Mouse (Mus musculus) CH12.LX (cell line): ENCODE measurements around the gene Bicdl1. TPM values are rescaled to one million over a fixed set of nuclear protein-coding genes. Genes with fewer than 3 reads are reported as not detected.

Source experiments
- DNase-seq: peaks from one replicate; pipeline ENCODE4 v3.0.0-alpha.2; 2013; ENCODE audit errors: extremely low read depth
- H3K27ac ChIP-seq: 2 replicates; pipeline ENCODE4 v1.5.1; 2012; ENCODE audit warnings: low read depth, mild to moderate bottlenecking, control low read depth, moderate library complexity; ENCODE audit not compliant: insufficient read depth
- H3K27me3 ChIP-seq: replicated peaks from 2 replicates; pipeline ENCODE3; 2012; ENCODE audit warnings: inconsistent platforms
- H3K36me3 ChIP-seq, 2 experiments: replicated peaks in 1 of 2; 2 replicates each; pipeline versions ENCODE3 to v1.6.1; 2012; ENCODE audit warnings: inconsistent platforms in 1 of 2, low read length in 1 of 2, mild to moderate bottlenecking in 1 of 2, mixed read lengths in 1 of 2, moderate library complexity in 1 of 2; ENCODE audit not compliant: control insufficient read depth in 1 of 2, insufficient read depth in 1 of 2
- H3K4me1 ChIP-seq, 2 experiments: 2 replicates each; pipeline ENCODE4 v1.6.1; 2012; ENCODE audit warnings: inconsistent platforms in 1 of 2, moderate library complexity in 1 of 2; ENCODE audit not compliant: insufficient read depth in 2 of 2, control insufficient read depth in 1 of 2
- H3K4me2 ChIP-seq: 2 replicates; pipeline ENCODE4 v1.6.1; 2012; ENCODE audit warnings: low read depth, mild to moderate bottlenecking, control low read depth; ENCODE audit not compliant: poor library complexity, insufficient read depth, severe bottlenecking
- H3K4me3 ChIP-seq, 3 experiments: fragments of 150-350 bp in 1 of 3; sonication (generic) in 1 of 3; replicated peaks in 1 of 3; 2 replicates each; pipeline versions ENCODE3 to v1.5.1; 2011 to 2012; ENCODE audit warnings: low read depth in 2 of 3, low read length in 2 of 3, mild to moderate bottlenecking in 2 of 3, moderate library complexity in 2 of 3, control low read depth in 1 of 3, improper control_type of control experiment in 1 of 3, inconsistent platforms in 1 of 3, mixed read lengths in 1 of 3; ENCODE audit not compliant: poor library complexity in 1 of 3
- H3K79me2 ChIP-seq: replicated peaks from 2 replicates; pipeline ENCODE4 v1.6.1; 2012; ENCODE audit warnings: mild to moderate bottlenecking, moderate library complexity; ENCODE audit not compliant: control insufficient read depth, poor library complexity, insufficient read depth, severe bottlenecking; ENCODE audit errors: extremely low read depth
- H3K9ac ChIP-seq: 2 replicates; pipeline ENCODE4 v1.6.1; 2012; ENCODE audit warnings: low read depth, mild to moderate bottlenecking, control low read depth, moderate library complexity; ENCODE audit not compliant: insufficient read depth
- H3K9me3 ChIP-seq: replicated peaks from 2 replicates; pipeline ENCODE3; 2012; ENCODE audit warnings: low read length, inconsistent platforms, mixed read lengths
- CHD2 ChIP-seq: IDR thresholded peaks from 2 replicates; pipeline ENCODE4 v1.6.1; 2011; ENCODE audit warnings: low read length, improper control_type of control experiment
- E2F4 ChIP-seq: IDR thresholded peaks from 2 replicates; pipeline ENCODE4 v1.6.1; 2011; ENCODE audit warnings: low read depth, low read length, improper control_type of control experiment; ENCODE audit not compliant: insufficient replicate concordance
- ELF1 ChIP-seq: IDR thresholded peaks from 2 replicates; pipeline ENCODE4 v1.6.1; 2014; ENCODE audit warnings: low read depth, mild to moderate bottlenecking, inconsistent platforms, low read length, improper control_type of control experiment
- EP300 ChIP-seq: IDR thresholded peaks from 2 replicates; pipeline ENCODE4 v1.6.1; 2011; ENCODE audit warnings: low read length, improper control_type of control experiment
- GABPA ChIP-seq: IDR thresholded peaks from 2 replicates; pipeline ENCODE4 v1.6.1; 2012; ENCODE audit warnings: low read depth, low read length, improper control_type of control experiment, inconsistent platforms; ENCODE audit not compliant: insufficient replicate concordance
- HCFC1 ChIP-seq: IDR thresholded peaks from 2 replicates; pipeline ENCODE4 v1.6.1; 2012; ENCODE audit warnings: low read depth, mild to moderate bottlenecking, inconsistent platforms, low read length, improper control_type of control experiment
- IRF4 ChIP-seq: IDR thresholded peaks from 2 replicates; pipeline ENCODE4 v1.6.1; 2014; ENCODE audit warnings: low read depth, mild to moderate bottlenecking, inconsistent platforms, low read length, improper control_type of control experiment
- JUN ChIP-seq: IDR thresholded peaks from 2 replicates; pipeline ENCODE4 v1.6.1; 2011; ENCODE audit warnings: low read depth, mild to moderate bottlenecking, low read length, improper control_type of control experiment, moderate library complexity; ENCODE audit not compliant: insufficient read depth
- JUND ChIP-seq: conservative IDR thresholded peaks from 2 replicates; pipeline ENCODE4 v1.6.1; 2011; ENCODE audit warnings: low read depth, low read length, improper control_type of control experiment
- KAT2A ChIP-seq: IDR thresholded peaks from 2 replicates; pipeline ENCODE4 v1.6.1; 2012; ENCODE audit warnings: low read length, improper control_type of control experiment, inconsistent platforms; ENCODE audit not compliant: insufficient replicate concordance
- MAX ChIP-seq: IDR thresholded peaks from 2 replicates; pipeline ENCODE4 v1.6.1; 2011; ENCODE audit warnings: low read length, improper control_type of control experiment
- MAZ ChIP-seq: IDR thresholded peaks from 2 replicates; pipeline ENCODE4 v1.6.1; 2012; ENCODE audit warnings: low read depth, mild to moderate bottlenecking, inconsistent platforms, low read length, improper control_type of control experiment, moderate library complexity
- MYC ChIP-seq: IDR thresholded peaks from 2 replicates; pipeline ENCODE4 v1.6.1; 2011; ENCODE audit warnings: low read depth, mild to moderate bottlenecking, improper control_type of control experiment, low read length
- NRF1 ChIP-seq: IDR thresholded peaks from 2 replicates; pipeline ENCODE4 v1.6.1; 2014; ENCODE audit warnings: low read depth, mild to moderate bottlenecking, inconsistent platforms, low read length, improper control_type of control experiment, moderate library complexity
- POLR2A ChIP-seq: IDR thresholded peaks from 2 replicates; pipeline ENCODE4 v1.6.1; 2011; ENCODE audit warnings: low read depth, mild to moderate bottlenecking, improper control_type of control experiment, low read length
- RAD21 ChIP-seq: IDR thresholded peaks from 2 replicates; pipeline ENCODE4 v1.6.1; 2011; ENCODE audit warnings: low read depth, mild to moderate bottlenecking, low read length, improper control_type of control experiment, moderate library complexity
- SIN3A ChIP-seq: IDR thresholded peaks from 2 replicates; pipeline ENCODE4 v1.6.1; 2012; ENCODE audit warnings: low read length, improper control_type of control experiment, inconsistent platforms
- UBTF ChIP-seq: IDR thresholded peaks from 2 replicates; pipeline ENCODE4 v1.6.1; 2012; ENCODE audit warnings: low read depth, mild to moderate bottlenecking, inconsistent platforms, low read length, improper control_type of control experiment, moderate library complexity
- USF2 ChIP-seq: conservative IDR thresholded peaks from 2 replicates; pipeline ENCODE4 v1.6.1; 2011; ENCODE audit warnings: low read depth, low read length, improper control_type of control experiment
- ZKSCAN1 ChIP-seq: IDR thresholded peaks from 2 replicates; pipeline ENCODE4 v1.6.1; 2012; ENCODE audit warnings: low read depth, inconsistent platforms, low read length, improper control_type of control experiment, borderline replicate concordance
- ZNF384 ChIP-seq: IDR thresholded peaks from 2 replicates; pipeline ENCODE4 v1.6.1; 2012; ENCODE audit warnings: low read depth, low read length, improper control_type of control experiment, inconsistent platforms
- dilution Hi-C: fragments of 300-500 bp; cut with MboI; formaldehyde crosslinking; loops from 2 replicates; pipeline ENCODE4 v1.14.3; 2020; ENCODE audit warnings: low sequenced_read_pairs; ENCODE audit not compliant: extremely low pct_unique_long_range_greater_than_20kb, extremely low pct_ligation_motif_present
- in situ Hi-C: fragments of 300-500 bp; cut with MboI; formaldehyde crosslinking; loops from 3 replicates; pipeline ENCODE4 v1.14.3; 2019; ENCODE audit warnings: low sequenced_read_pairs, low pct_ligation_motif_present, low pct_unique_long_range_greater_than_20kb, mixed read lengths
- polyA plus RNA-seq: library from polyadenylated mRNA; unstranded; fragments of >175 nt; gene quantifications from 2 replicates; pipeline ENCODE4 v1.2.1, GENCODE M21; 2012; ENCODE audit warnings: low read depth; ENCODE audit not compliant: insufficient read length
- total RNA-seq, 2 experiments: library from RNA; depleted of rRNA; stranded (reverse); fragments of 300-350 nt in 1 of 2; fragments of >200 nt in 1 of 2; gene quantifications; 2 replicates each; pipeline ENCODE4 v1.2.3; 2012 to 2014

Gene Bicdl1
- total and polyA plus RNA-seq, 3 experiments: 1.9 to 3.5 (median 2.3) TPM

- dilution Hi-C loops: no loop called here
- no peak overlapping the region for H3K9ac ChIP-seq
- in situ Hi-C loops: no loop called here
- peaks cover 8% of the 10 kb centered on the region for H3K9me3 ChIP-seq
- no peaks in the 10 kb centered on the region for H3K79me2 ChIP-seq
- H3K4me3 ChIP-seq: no peak overlapping the region
- peaks cover 0 to 4% of the 10 kb centered on the region in 2 experiments; a peak in 1 of 4 replicates for H3K4me1 ChIP-seq
- DNase-seq: no peak
- no peak overlapping the region for H3K27ac ChIP-seq
- no peaks in the 10 kb centered on the region for H3K36me3 ChIP-seq
- H3K27me3 ChIP-seq: no peaks in the 10 kb centered on the region
- TF ChIP-seq UBTF: no peak
- TF ChIP-seq JUN: no peak
- no peak for TF ChIP-seq ZKSCAN1
- no peak for TF ChIP-seq ZNF384
- TF ChIP-seq KAT2A: no peak
- no peak for TF ChIP-seq ELF1
- no peak for TF ChIP-seq HCFC1
- no peak for TF ChIP-seq E2F4
- TF ChIP-seq NRF1: no peak
- TF ChIP-seq POLR2A: no peak
- TF ChIP-seq USF2: no peak
- TF ChIP-seq MYC: no peak
- H3K4me2 ChIP-seq: no peak overlapping the region
These were observed 35.4 kb upstream of the Bicdl1 start for GRCm38 (mm10) chr5:115766821-115767220.

DNA sequence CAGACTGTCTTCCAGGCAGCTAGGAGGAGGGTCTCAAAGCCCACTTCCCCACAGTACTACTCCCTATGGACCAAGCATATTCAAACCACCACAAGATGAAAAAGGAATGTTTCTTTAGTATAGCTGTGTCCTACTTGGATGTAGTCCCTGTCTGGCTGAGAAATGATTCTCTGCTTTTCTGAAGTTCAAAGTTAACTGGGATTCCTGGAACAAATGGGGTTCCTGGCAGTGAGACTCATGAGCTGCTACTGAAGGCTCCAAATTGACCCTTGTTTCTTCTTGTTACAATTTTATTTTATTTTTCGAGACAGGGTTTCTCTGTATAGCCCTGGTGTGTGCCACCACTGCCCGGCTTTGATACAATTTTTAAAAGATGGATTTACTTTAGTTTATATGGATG lies 32.6 kb upstream of the Bicdl1 start:
- in situ Hi-C loops: no loop called here
- no peak for DNase-seq

More for the DNA sequence above, 32.6 kb upstream of the Bicdl1 start:
- Histone ChIP-seq H3K9me3 (no peaks in the 10 kb centered on the region), H3K27me3 (no peaks in the 10 kb centered on the region), H3K4me2 (no peak overlapping the region), H3K36me3 (no peaks in the 10 kb centered on the region), H3K27ac (no peak overlapping the region), H3K9ac (no peak overlapping the region), H3K4me3 (no peak overlapping the region)
- dilution Hi-C loops: no loop called here
- TF ChIP-seq RAD21 (no peak), MAZ (no peak), IRF4 (no peak), MAX (no peak), SIN3A (no peak), CHD2 (no peak), ELF1 (no peak), KAT2A (no peak), NRF1 (no peak), EP300 (no peak), GABPA (no peak), JUN (no peak), HCFC1 (no peak), ZKSCAN1 (no peak), JUND (no peak)
- TF ChIP-seq, all 38 proteins: peak for 0
- H3K79me2 ChIP-seq: no peaks in the 10 kb centered on the region
- H3K4me1 ChIP-seq: no peaks in the 10 kb centered on the region
